In genomic region chr7:99268951-99269945, GRCm38 (mm10) we compare ENCODE assay signal across 7 mouse cellular contexts. TPM values are rescaled to one million over a fixed set of nuclear protein-coding genes. Genes with fewer than 3 reads are reported as not detected.
DNase-seq lines count a peak whose midpoint lies in the region; ATAC-seq and TF ChIP-seq lines count a peak whose summit lies in the region.

No protein-coding gene starts in this region.

- peaks cover 6% of the 10 kb centered on the region for H3K4me1 ChIP-seq in lung, adult 2 months (ENCODE audit: control insufficient read depth, insufficient read depth, low read length)
- H3K4me1 ChIP-seq in heart, embryonic 11.5 days (ENCODE audit: control insufficient read depth, insufficient read depth, low read length) = peaks cover 21% of the 10 kb centered on the region
- H3K4me1 ChIP-seq in limb, embryonic 14.5 days (ENCODE audit: control insufficient read depth, insufficient read depth, low read length) = peaks cover 16% of the 10 kb centered on the region
- peaks cover 26% of the 10 kb centered on the region for H3K4me1 ChIP-seq in stomach, embryonic 15.5 days

- ATAC-seq in heart, embryonic 11.5 days (replicated peaks; ENCODE audit: insufficient number of reproducible peaks, low FRiP score, low TSS enrichment) = peak; percentile 47; the same call in 1 of the 2 replicates
- ATAC-seq in limb, embryonic 14.5 days (ENCODE audit: low FRiP score, low read depth) = no peak; the same call in 1 of the 2 replicates
- peak; percentile 32; the same call in 1 of the 2 replicates for ATAC-seq in stomach, embryonic 15.5 days (ENCODE audit: insufficient read depth, low FRiP score, low read depth)

- peak; percentile 40 for DNase-seq in lung, adult 2 months
- DNase-seq in lung, postnatal 25 days (ENCODE audit: low spot score) = no peak
- DNase-seq in cerebellum, postnatal 10 days = peak; percentile 55 to 58
- DNase-seq in limb, embryonic 14.5 days (ENCODE audit: low spot score) = no peak
- no peak for DNase-seq in B cell, adult 2 months

- no peak overlapping the region for H3K9ac ChIP-seq in heart, embryonic 11.5 days (ENCODE audit: low read depth, low read length)
- H3K9ac ChIP-seq in limb, embryonic 14.5 days (ENCODE audit: low read depth, low read length, severe bottlenecking) = no peak overlapping the region
- no peak overlapping the region for H3K9ac ChIP-seq in stomach, embryonic 15.5 days

- no peak for TF ChIP-seq CTCF in lung, adult 2 months (IDR thresholded peaks at IDR 0.05; ENCODE audit: insufficient read depth, low read length)

- 10% methylated on average over 42 of the region's 42 CpGs for WGBS in lung, adult 2 months
- WGBS in heart, embryonic 11.5 days (ENCODE audit: insufficient replicate concordance) = 8% methylated on average over 42 of the region's 42 CpGs
- 7% methylated on average over 37 of the region's 42 CpGs for WGBS in limb, embryonic 14.5 days
- WGBS in stomach, embryonic 15.5 days = 9% methylated on average over 42 of the region's 42 CpGs

- no peaks in the 10 kb centered on the region for H3K9me3 ChIP-seq in heart, embryonic 11.5 days (replicated peaks; ENCODE audit: control insufficient read depth, low read length)
- H3K9me3 ChIP-seq in limb, embryonic 14.5 days (ENCODE audit: control insufficient read depth, low read length) = no peaks in the 10 kb centered on the region
- H3K9me3 ChIP-seq in stomach, embryonic 15.5 days = no peaks in the 10 kb centered on the region

- TF ChIP-seq POLR2A in lung, adult 2 months (IDR thresholded peaks at IDR 0.05; ENCODE audit: borderline replicate concordance, extremely low read depth, low read depth, low read length) = no peak
- no peak for TF ChIP-seq POLR2A in limb, embryonic 14.5 days (IDR thresholded peaks at IDR 0.05; ENCODE audit: borderline replicate concordance, extremely low read depth, insufficient read depth, insufficient read length)

- H3K4me2 ChIP-seq in heart, embryonic 11.5 days = peak overlapping the region; percentile 83
- peak overlapping the region; percentile 91 for H3K4me2 ChIP-seq in limb, embryonic 14.5 days (replicated peaks; ENCODE audit: low read depth, low read length, severe bottlenecking)
- H3K4me2 ChIP-seq in stomach, embryonic 15.5 days = peak overlapping the region; percentile 94

- H3K27ac ChIP-seq in heart, embryonic 11.5 days (ENCODE audit: low read depth, low read length) = no peak overlapping the region
- H3K27ac ChIP-seq in limb, embryonic 14.5 days (replicated peaks; ENCODE audit: low read depth, low read length) = no peak overlapping the region
- H3K27ac ChIP-seq in stomach, embryonic 15.5 days = no peak overlapping the region

- peak overlapping the region; percentile 48 for H3K4me3 ChIP-seq in lung, adult 2 months (replicated peaks; ENCODE audit: extremely low read depth, low read depth, low read length)
- peak overlapping the region; percentile 54 for H3K4me3 ChIP-seq in heart, embryonic 11.5 days (ENCODE audit: low read depth, low read length)
- H3K4me3 ChIP-seq in limb, embryonic 14.5 days (replicated peaks; ENCODE audit: low read length) = peak overlapping the region; percentile 54
- H3K4me3 ChIP-seq in stomach, embryonic 15.5 days (replicated peaks) = peak overlapping the region; percentile 49

- no peaks in the 10 kb centered on the region for H3K36me3 ChIP-seq in heart, embryonic 11.5 days (ENCODE audit: control insufficient read depth, insufficient read depth, low read length)
- H3K36me3 ChIP-seq in limb, embryonic 14.5 days (ENCODE audit: control insufficient read depth, insufficient read depth, low read length) = no peaks in the 10 kb centered on the region
- H3K36me3 ChIP-seq in stomach, embryonic 15.5 days = no peaks in the 10 kb centered on the region

- H3K27me3 ChIP-seq in heart, embryonic 11.5 days (ENCODE audit: control insufficient read depth, insufficient read depth, low read length) = peaks cover 54% of the 10 kb centered on the region
- H3K27me3 ChIP-seq in limb, embryonic 14.5 days (ENCODE audit: control insufficient read depth, insufficient read depth, low read length) = peaks cover 55% of the 10 kb centered on the region
- peaks cover 62% of the 10 kb centered on the region for H3K27me3 ChIP-seq in stomach, embryonic 15.5 days (replicated peaks)

RNA-seq across cellular contexts. Expression of gene Map6, which starts 2.0 kb away (rescaled TPM):
- polyA plus RNA-seq in lung, adult 2 months (2012; rRNA removed) = 24.2 and 25.4 TPM in 2 replicates
- polyA plus RNA-seq in heart, embryonic 11.5 days (2014; fragmentation: Nextera tagmentation; extraction: Ambion mirVana) = 2.0 and 2.2 TPM in 2 replicates
- 3.5 and 3.6 TPM in 2 replicates for polyA plus RNA-seq in limb, embryonic 14.5 days (2012; rRNA removed)
- polyA plus RNA-seq in limb, embryonic 14.5 days (2014; fragmentation: Nextera tagmentation; extraction: Ambion mirVana) = 6.3 and 6.4 TPM in 2 replicates
- polyA plus RNA-seq in stomach, embryonic 15.5 days (2015; fragmentation: Nextera tagmentation; extraction: Ambion mirVana) = 6.3 and 6.7 TPM in 2 replicates

RNA-seq across cellular contexts. Expression of gene Mogat2, which starts 30.8 kb away (rescaled TPM):
- polyA plus RNA-seq in lung, adult 2 months (2012; rRNA removed) = 1.1 and 3.1 TPM in 2 replicates
- polyA plus RNA-seq in heart, embryonic 11.5 days (2014; fragmentation: Nextera tagmentation; extraction: Ambion mirVana) = 4.2 and 7.1 TPM in 2 replicates
- polyA plus RNA-seq in limb, embryonic 14.5 days (2012; rRNA removed) = 2.2 and 3.6 TPM in 2 replicates
- polyA plus RNA-seq in limb, embryonic 14.5 days (2014; fragmentation: Nextera tagmentation; extraction: Ambion mirVana) = 4.5 and 5.1 TPM in 2 replicates
- polyA plus RNA-seq in stomach, embryonic 15.5 days (2015; fragmentation: Nextera tagmentation; extraction: Ambion mirVana) = 28.1 and 34.5 TPM in 2 replicates

Comparison
In these comparisons a context has a peak if more than half of its experiments do, and no peak if none do; other contexts are left out.
1. DNase-seq: peak in lung, adult 2 months (single experiment) and cerebellum, postnatal 10 days (2 of 2); none in lung, postnatal 25 days (single experiment), limb, embryonic 14.5 days (single experiment) and B cell, adult 2 months (0 of 2).
2. Peak in every context shown above with its lines, with median percentiles within 50 percentile points of each other: H3K4me3 ChIP-seq and H3K4me2 ChIP-seq.